ENCODE assay signal across 12 mouse cellular contexts in the genomic region with DNA sequence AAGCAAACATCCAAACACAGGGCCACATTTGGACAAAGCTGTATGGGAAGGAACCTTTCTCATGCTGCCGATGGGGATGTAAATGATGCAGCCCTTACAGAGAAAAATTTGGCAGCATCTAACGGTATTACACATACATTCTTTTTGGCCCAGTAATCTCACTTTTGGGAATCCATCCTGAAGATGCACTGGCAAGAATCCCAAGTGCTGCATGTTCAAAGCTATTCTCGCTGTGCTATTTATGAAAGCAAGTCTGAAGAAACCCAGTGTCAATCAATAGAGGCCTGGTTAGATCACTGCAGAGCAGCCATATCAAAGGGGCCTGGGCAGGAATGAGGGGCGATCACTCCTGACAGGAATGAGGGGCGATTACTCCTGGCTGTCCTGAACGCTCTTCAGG.
DNase-seq lines count a peak whose midpoint lies in the region; ATAC-seq lines count a peak whose summit lies in the region.
"Had no signal": no experiment of that assay in that cellular context is flagged by ENCODE, and none has a peak within 500 bp of the region (broad histone marks: within the 10 kb centered on the region; RNA-seq: fewer than 3 reads in every experiment).

No protein-coding gene starts in this region.

- no peak overlapping the region for H3K9ac ChIP-seq in forebrain, embryonic 13.5 days
- H3K9ac ChIP-seq in forebrain, embryonic 12.5 days: no peak overlapping the region
- H3K9ac ChIP-seq: neural tube, embryonic 13.5 days had no signal

- peak; percentile 36 for DNase-seq in layer of hippocampus, adult 9-11 months
- DNase-seq in layer of hippocampus, postnatal 36 days: no peak
- DNase-seq in frontal cortex, postnatal 14 days (ENCODE audit: low spot score in 2 of 2): peak; percentile 23 to 34
- DNase-seq in right cerebral cortex, postnatal 4 days: peak; percentile 35
- DNase-seq in spleen, postnatal 10 days (ENCODE audit: low spot score in 2 of 2): no peak
- DNase-seq in urinary bladder, postnatal 14 days (ENCODE audit: low spot score): no peak
- DNase-seq: cerebellum, postnatal 25 days; thymus, postnatal 25 days had no signal

- H3K9me3 ChIP-seq in forebrain, embryonic 13.5 days (replicated peaks): no peaks in the 10 kb centered on the region; the same call in 1 of the 2 replicates
- no peaks in the 10 kb centered on the region for H3K9me3 ChIP-seq in forebrain, embryonic 12.5 days
- H3K9me3 ChIP-seq: neural tube, embryonic 13.5 days had no signal

- peak overlapping the region; percentile 49 for H3K27ac ChIP-seq in forebrain, embryonic 13.5 days
- no peak overlapping the region for H3K27ac ChIP-seq in forebrain, embryonic 12.5 days
- H3K27ac ChIP-seq: neural tube, embryonic 13.5 days had no signal

- peaks cover 16% of the 10 kb centered on the region for H3K4me1 ChIP-seq in forebrain, embryonic 13.5 days
- peaks cover 5% of the 10 kb centered on the region for H3K4me1 ChIP-seq in forebrain, embryonic 12.5 days

- no peaks in the 10 kb centered on the region for H3K36me3 ChIP-seq in forebrain, embryonic 13.5 days (ENCODE audit: poor library complexity, severe bottlenecking)
- no peaks in the 10 kb centered on the region for H3K36me3 ChIP-seq in forebrain, embryonic 12.5 days (replicated peaks)
- H3K36me3 ChIP-seq: neural tube, embryonic 13.5 days had no signal

- 54% methylated on average over 6 of the region's 6 CpGs for WGBS in forebrain, embryonic 13.5 days
- WGBS in forebrain, embryonic 12.5 days: 76% methylated on average over 6 of the region's 6 CpGs

- no peak overlapping the region for H3K4me2 ChIP-seq in forebrain, embryonic 13.5 days
- no peak overlapping the region for H3K4me2 ChIP-seq in forebrain, embryonic 12.5 days
- H3K4me2 ChIP-seq: neural tube, embryonic 13.5 days had no signal

- peak; percentile 70; the same call in 1 of the 2 replicates for ATAC-seq in forebrain, embryonic 13.5 days
- no peak for ATAC-seq in forebrain, embryonic 12.5 days (ENCODE audit: low FRiP score)
- ATAC-seq: intestine, postnatal 0 days had no signal

- no peak overlapping the region for H3K4me3 ChIP-seq in forebrain, embryonic 13.5 days
- no peak overlapping the region for H3K4me3 ChIP-seq in forebrain, embryonic 12.5 days (replicated peaks)
- H3K4me3 ChIP-seq: neural tube, embryonic 13.5 days had no signal

- H3K27me3 ChIP-seq in forebrain, embryonic 13.5 days: no peaks in the 10 kb centered on the region
- H3K27me3 ChIP-seq in forebrain, embryonic 12.5 days: no peaks in the 10 kb centered on the region

Comparison
In these comparisons a context has a peak if more than half of its experiments do, and no peak if none do; other contexts are left out.
1. DNase-seq: peak in layer of hippocampus, adult 9-11 months (single experiment), frontal cortex, postnatal 14 days (2 of 2) and right cerebral cortex, postnatal 4 days (single experiment); none in layer of hippocampus, postnatal 36 days (0 of 2), spleen, postnatal 10 days (0 of 2) and urinary bladder, postnatal 14 days (single experiment).